Mouse (Mus musculus): ENCODE measurements around the gene Sgf29. TPM values are rescaled to one million over a fixed set of nuclear protein-coding genes. Genes with fewer than 3 reads are reported as not detected.

Gene Sgf29
- polyA plus RNA-seq, 1 experiment = 35.3 TPM

- Histone ChIP-seq H3ac (ENCODE audit: control insufficient read depth, insufficient read length) (no peak overlapping the region), H3K4me2 (ENCODE audit: low read depth) (no peak overlapping the region), H3K79me2 (ENCODE audit: control insufficient read depth, insufficient read depth) (no peaks in the 10 kb centered on the region), H3K4me3 (no peak overlapping the region), H3K36me3 (ENCODE audit: control insufficient read depth, insufficient read depth) (no peaks in the 10 kb centered on the region), H3K27me3 (ENCODE audit: control insufficient read depth, insufficient read depth, insufficient read length) (peaks cover 19% of the 10 kb centered on the region)
- TF ChIP-seq POLR2A (IDR thresholded peaks at IDR 0.05; ENCODE audit: insufficient read length, low read depth) = no peak
These were observed 68.5 kb downstream of the Sgf29 start for GRCm38 (mm10) chr7:126717566-126717965.

DNA sequence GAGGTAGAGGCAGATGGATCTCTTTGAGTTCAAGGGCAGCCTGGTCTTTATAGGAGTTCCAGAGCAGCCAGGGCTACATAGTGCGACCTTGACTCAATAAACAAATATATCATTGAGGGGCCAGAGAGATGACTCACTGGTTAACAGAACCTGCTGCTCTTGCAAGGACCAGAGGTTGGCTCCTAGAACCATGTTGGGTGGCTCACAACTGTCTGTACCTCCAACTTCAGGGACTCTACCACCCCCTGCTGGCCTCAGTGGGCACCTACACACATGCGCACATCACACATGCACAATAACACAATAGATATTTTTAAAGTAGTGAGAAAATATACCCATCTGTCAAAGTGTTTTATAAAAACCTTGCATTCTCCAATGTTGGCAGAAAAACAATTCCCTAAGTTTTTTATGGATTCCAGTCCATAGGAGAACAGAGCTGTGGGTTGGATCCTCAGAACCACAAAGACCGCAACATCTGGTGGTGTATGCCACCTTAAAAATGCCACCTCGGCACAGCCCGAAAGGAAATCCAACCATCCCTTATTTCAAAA lies 69.8 kb downstream of the Sgf29 start:
- H3K79me2 ChIP-seq (ENCODE audit: control insufficient read depth, insufficient read depth) = no peaks in the 10 kb centered on the region
- no peak for TF ChIP-seq TCF12 (IDR thresholded peaks at IDR 0.05; ENCODE audit: insufficient read depth, poor library complexity, severe bottlenecking)
- no peak for TF ChIP-seq MYOD1 (IDR thresholded peaks at IDR 0.05; ENCODE audit: control insufficient read depth in 1 of 3, insufficient read length in 2 of 3, low read depth in 2 of 3)
- no peak for TF ChIP-seq MYOG (IDR thresholded peaks at IDR 0.05; ENCODE audit: control insufficient read depth in 1 of 3, insufficient read depth in 1 of 3, insufficient read length in 2 of 3, low read depth in 2 of 3)
- TF ChIP-seq USF1 (IDR thresholded peaks at IDR 0.05; ENCODE audit: low read depth) = no peak
- no peak for TF ChIP-seq CEBPB (IDR thresholded peaks at IDR 0.05; ENCODE audit: insufficient read depth, poor library complexity, severe bottlenecking)
- no peak for TF ChIP-seq TCF3 (IDR thresholded peaks at IDR 0.05; ENCODE audit: insufficient read length, low read depth)
- no peak for TF ChIP-seq E2F4 (IDR thresholded peaks at IDR 0.05; ENCODE audit: insufficient read depth)
- no peak for TF ChIP-seq POLR2AphosphoS2 (IDR thresholded peaks at IDR 0.05; ENCODE audit: insufficient read length, low read depth)
- no peak for TF ChIP-seq SRF (IDR thresholded peaks at IDR 0.05; ENCODE audit: control insufficient read depth, insufficient read length, low read depth)
- no peak for TF ChIP-seq POLR2A (IDR thresholded peaks at IDR 0.05; ENCODE audit: insufficient read length, low read depth)
- TF ChIP-seq MAX (IDR thresholded peaks at IDR 0.05; ENCODE audit: low read depth) = no peak
- no peaks in the 10 kb centered on the region for H3K36me3 ChIP-seq (ENCODE audit: control insufficient read depth, insufficient read depth)
- H3K27me3 ChIP-seq (ENCODE audit: control insufficient read depth, insufficient read depth, insufficient read length) = peaks cover 16% of the 10 kb centered on the region
- no peak overlapping the region for H3K4me3 ChIP-seq
- H3ac ChIP-seq (ENCODE audit: control insufficient read depth, insufficient read length) = no peak overlapping the region
- H3K4me2 ChIP-seq (ENCODE audit: low read depth) = no peak overlapping the region

DNA sequence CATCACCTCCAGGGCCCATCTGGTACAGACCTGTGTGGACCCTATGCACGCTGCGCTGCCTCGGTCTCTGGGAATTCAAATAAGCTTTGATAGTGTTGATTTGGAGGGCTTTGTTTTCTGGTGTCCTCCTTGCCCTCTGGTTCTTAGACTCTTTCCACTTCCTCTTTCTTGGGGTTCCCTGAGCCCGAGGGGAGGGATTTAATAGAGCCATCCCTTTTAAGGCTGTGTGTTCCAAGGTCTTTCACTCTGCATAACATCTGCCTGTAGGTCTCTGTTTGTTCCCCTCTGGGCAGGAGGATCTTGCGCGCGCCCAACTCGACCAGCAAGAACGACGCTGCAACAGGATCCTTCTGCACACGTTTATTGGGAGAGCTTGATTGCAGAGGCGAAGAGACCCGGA lies 72.5 kb downstream of the Sgf29 start:
- Histone ChIP-seq H3ac (ENCODE audit: control insufficient read depth, insufficient read length) (no peak overlapping the region), H3K4me2 (ENCODE audit: low read depth) (no peak overlapping the region), H3K4me3 (no peak overlapping the region), H3K79me2 (ENCODE audit: control insufficient read depth, insufficient read depth) (no peaks in the 10 kb centered on the region), H3K27me3 (ENCODE audit: control insufficient read depth, insufficient read depth, insufficient read length) (no peaks in the 10 kb centered on the region), H3K36me3 (ENCODE audit: control insufficient read depth, insufficient read depth) (no peaks in the 10 kb centered on the region)
- no peak for TF ChIP-seq MAX (IDR thresholded peaks at IDR 0.05; ENCODE audit: low read depth)
- no peak for TF ChIP-seq MYOG (IDR thresholded peaks at IDR 0.05; ENCODE audit: control insufficient read depth in 1 of 3, insufficient read depth in 1 of 3, insufficient read length in 2 of 3, low read depth in 2 of 3)
- no peak for TF ChIP-seq POLR2AphosphoS2 (IDR thresholded peaks at IDR 0.05; ENCODE audit: insufficient read length, low read depth)

Other genes with a start within 250 kb of the Sgf29 start
- gene Cd19, start 234.4 kb upstream of the Sgf29 start, polyA plus RNA-seq (2012; fragmentation: generic; extraction: Trizol) = 0.01 TPM
- gene Rabep2, start 220.6 kb upstream of the Sgf29 start, polyA plus RNA-seq (2012; fragmentation: generic; extraction: Trizol) = 36.7 TPM
- gene Atp2a1, start 186.2 kb upstream of the Sgf29 start, polyA plus RNA-seq (2012; fragmentation: generic; extraction: Trizol) = 1,699 TPM
- gene Sh2b1, start 173.9 kb upstream of the Sgf29 start, polyA plus RNA-seq (2012; fragmentation: generic; extraction: Trizol) = 58.8 TPM
- 167 TPM for gene Tufm, start 161.9 kb upstream of the Sgf29 start, polyA plus RNA-seq (2012; fragmentation: generic; extraction: Trizol)
- gene Atxn2l, start 145.9 kb upstream of the Sgf29 start, polyA plus RNA-seq (2012; fragmentation: generic; extraction: Trizol) = 104 TPM
- gene Eif3c, start 82.9 kb upstream of the Sgf29 start, polyA plus RNA-seq (2012; fragmentation: generic; extraction: Trizol) = 344 TPM
- 4.7 TPM for gene Apobr, start 64.4 kb upstream of the Sgf29 start, polyA plus RNA-seq (2012; fragmentation: generic; extraction: Trizol)
- gene Cln3, start 63.5 kb upstream of the Sgf29 start, polyA plus RNA-seq (2012; fragmentation: generic; extraction: Trizol) = 3.6 TPM
- not detected for gene Il27, start 54.4 kb upstream of the Sgf29 start, polyA plus RNA-seq (2012; fragmentation: generic; extraction: Trizol)
- 244 TPM for gene Nupr1, start 18.4 kb upstream of the Sgf29 start, polyA plus RNA-seq (2012; fragmentation: generic; extraction: Trizol)
- not detected for gene Sult1a1, start 27.1 kb downstream of the Sgf29 start, polyA plus RNA-seq (2012; fragmentation: generic; extraction: Trizol)
- 79.7 TPM for gene Bola2, start 46.1 kb downstream of the Sgf29 start, polyA plus RNA-seq (2012; fragmentation: generic; extraction: Trizol)
- gene Slx1b, start 46.5 kb downstream of the Sgf29 start, polyA plus RNA-seq (2012; fragmentation: generic; extraction: Trizol) = 5.8 TPM
- gene Coro1a, start 58.5 kb downstream of the Sgf29 start, polyA plus RNA-seq (2012; fragmentation: generic; extraction: Trizol) = 0.14 TPM
- 126 TPM for gene Mapk3, start 110.3 kb downstream of the Sgf29 start, polyA plus RNA-seq (2012; fragmentation: generic; extraction: Trizol)
- gene Gdpd3, start 117.0 kb downstream of the Sgf29 start, polyA plus RNA-seq (2012; fragmentation: generic; extraction: Trizol) = 1.1 TPM
- 82.2 TPM for gene Ypel3, start 127.6 kb downstream of the Sgf29 start, polyA plus RNA-seq (2012; fragmentation: generic; extraction: Trizol)
- gene Tbx6, start 132.2 kb downstream of the Sgf29 start, polyA plus RNA-seq (2012; fragmentation: generic; extraction: Trizol) = 0.23 TPM
- gene Ppp4c, start 143.2 kb downstream of the Sgf29 start, polyA plus RNA-seq (2012; fragmentation: generic; extraction: Trizol) = 113 TPM
- gene Fam57b, start 148.4 kb downstream of the Sgf29 start, polyA plus RNA-seq (2012; fragmentation: generic; extraction: Trizol) = 0.94 TPM
- not detected for gene 4930451I11Rik, start 182.3 kb downstream of the Sgf29 start, polyA plus RNA-seq (2012; fragmentation: generic; extraction: Trizol)
- gene Doc2a, start 198.1 kb downstream of the Sgf29 start, polyA plus RNA-seq (2012; fragmentation: generic; extraction: Trizol) = not detected
- gene Hirip3, start 212.7 kb downstream of the Sgf29 start, polyA plus RNA-seq (2012; fragmentation: generic; extraction: Trizol) = 16.2 TPM
- gene Ino80e, start 213.1 kb downstream of the Sgf29 start, polyA plus RNA-seq (2012; fragmentation: generic; extraction: Trizol) = 62.4 TPM
- gene Taok2, start 235.4 kb downstream of the Sgf29 start, polyA plus RNA-seq (2012; fragmentation: generic; extraction: Trizol) = 26.6 TPM